Mouse (Mus musculus) hindbrain, embryonic 14.5 days (tissue): Measurements from ENCODE around the gene Grik3. TPM values are rescaled to one million over a fixed set of nuclear protein-coding genes. Genes with fewer than 3 reads are reported as not detected.
A peak's percentile ranks its signal among the peaks of the same experiment; 100 is the strongest.

Source experiments
- ATAC-seq: fragments of 200-750 bp; cut with Nextera tagmentation; 2 replicates; pipeline ENCODE4 v1.8.0; 2017; ENCODE audit warnings: moderate number of reproducible peaks, mild to moderate bottlenecking, moderate TSS enrichment, moderate library complexity; ENCODE audit not compliant: low FRiP score
- DNase-seq: peaks from one replicate; pipeline ENCODE4 v3.0.0-alpha.2; 2015; ENCODE audit warnings: low spot score
- H3K27ac ChIP-seq: fragments of 300-500 bp; sonication (generic); 2 replicates; pipeline ENCODE4 v1.5.1; 2014; ENCODE audit warnings: mild to moderate bottlenecking, moderate library complexity
- H3K27me3 ChIP-seq: fragments of 300-500 bp; sonication (generic); 2 replicates; pipeline ENCODE4 v1.6.1; 2014; ENCODE audit warnings: mild to moderate bottlenecking, low read length, mixed read lengths; ENCODE audit not compliant: control insufficient read depth, insufficient read depth
- H3K36me3 ChIP-seq: fragments of 300-500 bp; sonication (generic); replicated peaks from 2 replicates; pipeline ENCODE4 v1.6.1; 2014; ENCODE audit not compliant: control insufficient read depth, insufficient read depth
- H3K4me1 ChIP-seq: fragments of 300-500 bp; sonication (generic); replicated peaks from 2 replicates; pipeline ENCODE4 v1.6.1; 2014; ENCODE audit warnings: antibody characterized with exemption, low read length, mixed read lengths; ENCODE audit not compliant: control insufficient read depth, insufficient read depth
- H3K4me2 ChIP-seq: fragments of 300-500 bp; sonication (generic); replicated peaks from 2 replicates; pipeline ENCODE4 v1.6.1; 2014; ENCODE audit warnings: mild to moderate bottlenecking, moderate library complexity
- H3K4me3 ChIP-seq: fragments of 300-500 bp; sonication (generic); replicated peaks from 2 replicates; pipeline ENCODE4 v1.5.1; 2014; ENCODE audit warnings: mild to moderate bottlenecking, low read length
- H3K9ac ChIP-seq: fragments of 300-500 bp; sonication (generic); 2 replicates; pipeline ENCODE4 v1.6.1; 2014
- H3K9me3 ChIP-seq: fragments of 300-500 bp; sonication (generic); 2 replicates; pipeline ENCODE4 v1.6.1; 2016; ENCODE audit warnings: low read length; ENCODE audit not compliant: control insufficient read depth
- WGBS: fragments of 180-500 bp; shearing (Covaris S2); extraction: QIAGEN DNeasy Blood & Tissue Kit; methylation state at CpG from one replicate; pipeline ENCODE4 v1.1.7; 2014; 5-methylcytosine and 5-hydroxymethylcytosine counted together
- polyA plus RNA-seq: library from polyadenylated mRNA; unstranded; fragments of >200 nt; fragmentation: Nextera tagmentation; extraction: Ambion mirVana; gene quantifications from 2 replicates; pipeline ENCODE4 v1.2.1, GENCODE M21; 2014

Grik3 gene
- polyA plus RNA-seq, 1 experiment from 2014 or later, result 6.0 TPM

DNA sequence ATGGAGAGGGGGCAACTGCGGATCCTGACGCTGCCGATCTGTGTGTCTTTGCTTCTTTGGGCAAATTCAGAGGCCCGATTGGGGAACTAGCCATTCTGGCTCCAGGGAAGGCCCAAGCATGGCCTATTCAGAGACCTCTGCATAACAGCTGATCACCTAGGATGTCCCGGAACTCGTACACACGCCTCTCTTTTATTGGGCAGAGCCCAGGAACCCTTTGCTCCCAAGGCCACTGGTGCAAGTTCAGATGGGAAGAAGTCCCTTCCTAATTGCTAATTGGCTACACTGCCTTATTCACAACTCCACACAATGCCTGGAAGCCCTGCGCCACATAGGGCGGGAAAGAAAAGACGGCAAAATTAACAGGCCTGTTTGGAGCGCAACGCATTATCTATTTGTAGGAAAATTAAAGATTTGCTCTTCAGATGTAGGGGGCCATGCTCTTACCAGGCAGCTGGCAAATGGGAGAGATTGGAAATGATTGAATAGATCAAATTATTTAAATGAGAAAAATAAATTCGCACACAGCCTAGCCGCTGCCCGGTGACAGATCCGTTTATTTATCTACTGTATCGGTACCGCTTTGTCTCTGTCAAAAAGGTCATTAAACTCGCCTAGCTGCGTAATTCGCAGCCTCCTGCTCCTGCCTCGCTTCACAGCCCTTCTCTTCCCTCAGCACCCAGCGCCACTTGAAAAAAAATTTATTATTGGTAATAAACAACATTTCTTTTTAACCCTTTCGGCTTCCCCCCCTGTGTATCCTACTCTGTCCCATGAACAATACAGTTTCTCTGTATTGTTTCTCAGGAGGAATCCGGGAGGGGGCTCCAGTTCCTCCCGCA is 1.5 kb upstream of the Grik3 start:
- no peaks in the 10 kb centered on the region for H3K36me3 ChIP-seq
- 3% methylated on average over 26 of the region's 26 CpGs for WGBS
- H3K27me3 ChIP-seq, result peaks cover 82% of the 10 kb centered on the region
- peak overlapping the region; percentile 72 for H3K4me2 ChIP-seq
- peak overlapping the region; percentile 56 for H3K4me3 ChIP-seq
- peaks cover 69% of the 10 kb centered on the region for H3K4me1 ChIP-seq
- peak overlapping the region; percentile 85 for H3K9ac ChIP-seq
- H3K27ac ChIP-seq, result peak overlapping the region; percentile 88
- DNase-seq (no peak), ATAC-seq (no peak)
- H3K9me3 ChIP-seq, result no peaks in the 10 kb centered on the region

DNA sequence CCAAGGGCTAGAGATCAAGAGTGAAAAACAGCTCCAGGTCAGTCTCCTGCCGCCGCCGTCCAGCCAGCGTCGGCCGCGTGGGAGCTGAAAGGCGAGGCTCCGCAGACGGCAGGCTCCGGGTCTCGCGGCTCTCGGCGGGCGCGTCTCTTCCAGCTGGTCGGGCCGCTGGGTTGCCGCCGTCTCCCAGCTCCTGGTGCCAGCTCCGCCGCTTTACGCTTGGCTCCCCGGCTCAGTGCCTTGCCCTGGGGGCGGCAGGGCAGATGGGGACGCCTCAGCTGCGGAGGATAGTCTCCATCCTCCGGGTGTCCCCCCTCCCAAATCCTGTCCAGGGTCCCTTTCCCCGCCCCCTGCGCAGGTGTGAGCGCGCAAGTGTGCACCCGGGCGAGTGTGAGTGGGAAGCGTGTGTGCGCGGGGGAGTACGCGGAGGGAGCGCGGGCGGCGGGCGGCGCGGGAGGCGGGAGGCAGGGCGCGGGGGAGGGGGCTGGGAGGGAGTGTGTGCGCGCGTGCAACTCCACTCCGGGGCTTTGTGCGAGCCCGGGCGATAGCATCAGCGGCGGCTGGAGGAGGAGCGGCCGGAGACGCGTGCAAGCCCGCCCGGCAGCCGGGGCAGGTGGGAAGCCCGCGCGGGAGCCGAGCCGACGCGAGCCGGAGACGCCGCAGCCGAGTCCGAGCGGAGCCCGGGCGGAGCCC is 454 bp upstream of the Grik3 start:
- Histone ChIP-seq H3K27me3 (peaks cover 82% of the 10 kb centered on the region), H3K4me3 (peak overlapping the region; percentile 56), H3K27ac (peak overlapping the region; percentile 88), H3K9me3 (no peaks in the 10 kb centered on the region), H3K9ac (peak overlapping the region; percentile 85), H3K4me2 (peak overlapping the region; percentile 72), H3K4me1 (peaks cover 72% of the 10 kb centered on the region), H3K36me3 (no peaks in the 10 kb centered on the region)
- DNase-seq, result peak; percentile 72
- peak; percentile 43 for ATAC-seq
- WGBS, result under 1% methylated on average over 61 of the region's 81 CpGs

- Histone ChIP-seq H3K27me3 (peaks cover 82% of the 10 kb centered on the region), H3K4me2 (peak overlapping the region; percentile 72), H3K9me3 (no peaks in the 10 kb centered on the region), H3K4me3 (peak overlapping the region; percentile 56), H3K27ac (peak overlapping the region; percentile 88), H3K36me3 (no peaks in the 10 kb centered on the region), H3K4me1 (peaks cover 69% of the 10 kb centered on the region), H3K9ac (peak overlapping the region; percentile 85)
- under 1% methylated on average over 42 of the region's 42 CpGs for WGBS
- ATAC-seq (no peak), DNase-seq (no peak)
Observed at GRCm38 (mm10) chr4:125491505-125492121, 1.1 kb downstream of the Grik3 start.

DNA sequence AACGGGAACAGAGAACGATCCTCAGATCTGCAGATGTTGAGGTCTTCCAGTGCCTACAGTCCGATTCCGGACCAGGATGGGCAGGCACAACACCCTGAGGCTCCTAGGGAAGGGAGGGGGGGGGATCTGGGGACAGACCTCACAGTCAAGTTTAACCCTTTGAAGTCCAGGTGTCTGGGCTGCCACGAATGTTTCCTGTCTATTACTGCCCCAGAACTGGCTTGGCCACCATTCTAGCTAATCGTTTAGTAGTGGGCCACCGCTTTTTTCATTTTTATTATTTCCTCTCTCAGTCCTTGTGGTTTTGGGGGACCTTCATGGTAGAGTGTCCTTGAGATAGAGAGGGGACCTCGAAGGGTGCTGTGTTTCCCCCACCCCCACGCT is 1.6 kb downstream of the Grik3 start:
- ATAC-seq (no peak), DNase-seq (no peak)
- H3K4me2 ChIP-seq, result peak overlapping the region; percentile 72
- no peaks in the 10 kb centered on the region for H3K36me3 ChIP-seq
- peak overlapping the region; percentile 56 for H3K4me3 ChIP-seq
- peak overlapping the region; percentile 88 for H3K27ac ChIP-seq
- H3K9me3 ChIP-seq, result no peaks in the 10 kb centered on the region
- peak overlapping the region; percentile 85 for H3K9ac ChIP-seq
- peaks cover 72% of the 10 kb centered on the region for H3K4me1 ChIP-seq
- WGBS, result 17% methylated on average over 9 of the region's 9 CpGs
- peaks cover 84% of the 10 kb centered on the region for H3K27me3 ChIP-seq

GRCm38 (mm10) chr4:125492706-125493105 is 2.2 kb downstream of the Grik3 start:
- Histone ChIP-seq H3K9me3 (no peaks in the 10 kb centered on the region), H3K36me3 (no peaks in the 10 kb centered on the region), H3K4me2 (peak overlapping the region; percentile 72), H3K27ac (peak overlapping the region; percentile 88), H3K4me3 (peak overlapping the region; percentile 56), H3K4me1 (peaks cover 71% of the 10 kb centered on the region), H3K9ac (peak overlapping the region; percentile 85), H3K27me3 (peaks cover 82% of the 10 kb centered on the region)
- 15% methylated on average over 9 of the region's 9 CpGs for WGBS
- no peak for DNase-seq
- ATAC-seq, result no peak

DNA sequence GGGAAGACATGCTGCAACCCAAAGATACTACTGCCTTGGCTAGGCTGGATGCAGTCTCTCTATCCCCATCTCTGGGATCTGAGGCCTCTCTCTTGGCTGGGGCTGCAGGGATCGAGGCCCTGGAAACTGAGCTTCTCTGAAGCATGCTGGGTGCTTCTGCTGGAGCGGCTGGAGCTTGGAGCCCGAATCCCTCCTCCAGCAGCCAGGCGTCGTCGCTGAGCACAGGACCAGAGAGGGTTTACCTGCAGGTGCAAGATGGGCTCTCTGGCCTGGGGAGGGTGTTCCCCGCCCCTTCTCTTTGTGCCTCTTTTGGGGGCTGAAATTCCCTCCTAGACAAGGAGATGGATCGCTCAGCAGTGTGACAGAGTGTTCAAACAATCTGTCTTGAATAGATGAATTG is 2.6 kb downstream of the Grik3 start:
- no peak for DNase-seq
- peak overlapping the region; percentile 85 for H3K9ac ChIP-seq

DNA sequence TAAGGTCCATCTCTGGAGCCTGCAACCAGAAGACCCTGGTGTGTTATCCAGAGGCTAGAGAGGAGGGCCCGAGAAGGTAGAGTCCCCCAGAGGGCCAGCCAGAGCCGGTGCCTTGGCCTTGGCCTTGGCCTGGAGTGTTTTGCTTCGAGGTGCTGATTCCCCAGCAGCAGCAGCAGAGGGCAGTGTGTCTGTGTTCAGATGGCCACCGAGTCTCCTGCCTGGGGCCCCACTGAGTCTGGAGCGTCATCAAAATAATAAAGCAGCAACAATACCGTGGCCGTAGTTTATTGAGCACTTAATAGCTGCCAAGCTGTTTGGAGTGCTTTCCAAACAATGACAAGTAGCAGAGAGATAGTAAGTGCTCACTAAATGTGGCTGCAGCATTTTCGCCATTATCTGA is 5.0 kb downstream of the Grik3 start:
- Histone ChIP-seq H3K9me3 (no peaks in the 10 kb centered on the region), H3K4me2 (peak overlapping the region; percentile 72), H3K4me3 (no peak overlapping the region), H3K27ac (no peak overlapping the region), H3K36me3 (no peaks in the 10 kb centered on the region), H3K27me3 (peaks cover 63% of the 10 kb centered on the region), H3K4me1 (peaks cover 70% of the 10 kb centered on the region), H3K9ac (no peak overlapping the region)
- ATAC-seq (no peak), DNase-seq (no peak)
- 32% methylated on average over 8 of the region's 8 CpGs for WGBS

More for the DNA sequence above, 2.6 kb downstream of the Grik3 start:
- Histone ChIP-seq H3K4me3 (peak overlapping the region; percentile 56), H3K4me1 (peaks cover 71% of the 10 kb centered on the region), H3K36me3 (no peaks in the 10 kb centered on the region), H3K9me3 (no peaks in the 10 kb centered on the region), H3K4me2 (peak overlapping the region; percentile 72), H3K27me3 (peaks cover 82% of the 10 kb centered on the region), H3K27ac (peak overlapping the region; percentile 88)
- ATAC-seq, result no peak
- WGBS, result 5% methylated on average over 8 of the region's 8 CpGs

- ATAC-seq (no peak), DNase-seq (no peak)
- Histone ChIP-seq H3K36me3 (no peaks in the 10 kb centered on the region), H3K4me2 (0 out of 2 replicates have a peak overlapping the region, but pooled peaks have one; percentile 0), H3K27ac (no peak overlapping the region), H3K27me3 (peaks cover 50% of the 10 kb centered on the region), H3K4me1 (peaks cover 60% of the 10 kb centered on the region), H3K4me3 (no peak overlapping the region), H3K9ac (no peak overlapping the region), H3K9me3 (no peaks in the 10 kb centered on the region)
- WGBS, result 0% methylated on average over 1 of the region's 1 CpGs
Observed at GRCm38 (mm10) chr4:125497001-125497400, 6.5 kb downstream of the Grik3 start.

DNA sequence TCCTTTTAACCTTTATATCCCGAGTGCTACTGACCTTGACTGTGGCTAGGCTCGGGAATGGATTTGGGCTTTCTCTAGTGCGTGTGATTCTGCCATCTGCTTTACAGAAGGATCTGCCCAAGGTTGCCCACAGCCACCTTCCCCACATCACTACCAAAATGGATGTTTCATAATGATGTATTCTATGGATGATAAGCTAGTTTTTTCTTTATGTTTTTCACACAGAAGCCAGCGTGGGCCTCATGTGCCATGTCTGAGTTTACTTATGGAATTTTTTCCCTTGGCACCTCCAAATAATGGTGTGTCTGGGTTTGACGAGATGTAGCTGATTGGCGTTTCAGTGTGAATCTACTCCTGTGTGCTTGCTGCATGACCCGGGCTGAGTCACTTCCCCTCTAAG is 7.0 kb downstream of the Grik3 start:
- Histone ChIP-seq H3K4me2 (peak overlapping the region; percentile 24; the same call in 1 of the 2 replicates), H3K9ac (no peak overlapping the region), H3K4me1 (peaks cover 55% of the 10 kb centered on the region), H3K9me3 (no peaks in the 10 kb centered on the region), H3K27ac (no peak overlapping the region), H3K36me3 (no peaks in the 10 kb centered on the region), H3K4me3 (no peak overlapping the region), H3K27me3 (peaks cover 45% of the 10 kb centered on the region)
- DNase-seq (no peak), ATAC-seq (no peak)
- WGBS, result 41% methylated on average over 7 of the region's 7 CpGs
